Mouse (Mus musculus) megakaryocyte, embryonic 14.5 days (primary cell): ENCODE data around the gene Gm20388.

ENCODE experiments used
- FLI1 ChIP-seq: IDR thresholded peaks from 2 replicates; pipeline ENCODE4 v1.6.1; 2012; ENCODE audit warnings: low read length, inconsistent platforms, mixed read lengths
- GATA1 ChIP-seq: IDR thresholded peaks from 3 replicates; pipeline ENCODE4 v1.6.1; 2012; ENCODE audit warnings: mixed read lengths, low read length, inconsistent platforms, borderline replicate concordance

DNA sequence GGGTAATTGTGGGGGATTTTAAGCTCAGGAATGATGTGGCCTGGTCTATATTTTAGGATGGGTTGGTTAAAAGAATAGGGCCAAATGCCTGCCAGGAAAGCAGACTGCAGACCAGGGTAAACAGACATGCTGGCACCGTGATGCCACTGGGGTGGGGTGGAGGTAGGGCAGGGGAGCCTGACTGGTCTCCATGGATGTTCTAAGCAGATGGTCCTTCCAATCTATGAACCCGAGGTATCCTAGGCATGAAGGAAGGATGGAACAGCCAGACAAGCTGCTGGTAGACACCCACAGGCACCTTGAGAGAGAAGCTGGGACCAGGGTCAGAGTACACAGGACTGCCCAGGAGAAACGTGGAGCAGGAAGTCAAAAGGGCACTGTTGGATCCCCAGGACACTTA lies 3936.9 kb downstream of the Gm20388 start:
- TF ChIP-seq FLI1 (no peak), GATA1 (no peak)
